Mouse (Mus musculus): ENCODE data around the gene Icosl.

- TF ChIP-seq REST (IDR thresholded peaks at IDR 0.05; ENCODE audit: insufficient read depth, insufficient read length) = no peak
- no peak for TF ChIP-seq E2F4 (IDR thresholded peaks at IDR 0.05; ENCODE audit: insufficient read depth)
- TF ChIP-seq MYOD1 (IDR thresholded peaks at IDR 0.05; ENCODE audit: control insufficient read depth in 1 of 3, insufficient read length in 2 of 3, low read depth in 2 of 3) = peak in 1 of 3 experiments; percentile 44
- TF ChIP-seq POLR2A (IDR thresholded peaks at IDR 0.05; ENCODE audit: insufficient read length, low read depth) = no peak
- TF ChIP-seq MAX (IDR thresholded peaks at IDR 0.05; ENCODE audit: low read depth) = no peak
- peak; percentile 8 for TF ChIP-seq TCF12 (IDR thresholded peaks at IDR 0.05; ENCODE audit: insufficient read depth, poor library complexity, severe bottlenecking)
- no peak for TF ChIP-seq CEBPB (IDR thresholded peaks at IDR 0.05; ENCODE audit: insufficient read depth, poor library complexity, severe bottlenecking)
Measured at GRCm38 (mm10) chr10:78091865-78092724, 23.0 kb downstream of the Icosl start.
